Mouse (Mus musculus) lung, adult 2 months (tissue): Measurements from ENCODE around the gene N4bp1. TPM values are rescaled to one million over a fixed set of nuclear protein-coding genes. Genes with fewer than 3 reads are reported as not detected.

ENCODE experiments used
- DNase-seq: peaks from one replicate; pipeline ENCODE4 v3.0.0; 2022
- H3K4me1 ChIP-seq: fragments of 200-500 bp; 2 replicates; pipeline ENCODE4 v1.6.1; 2011; ENCODE audit warnings: low read length; ENCODE audit not compliant: control insufficient read depth, insufficient read depth
- H3K4me3 ChIP-seq: fragments of 200-500 bp; replicated peaks from 2 replicates; pipeline ENCODE3; 2011; ENCODE audit warnings: low read depth, mild to moderate bottlenecking, control low read depth, low read length; ENCODE audit errors: extremely low read depth
- CTCF ChIP-seq: fragments of 200-500 bp; IDR thresholded peaks from 2 replicates; pipeline ENCODE4 v1.5.1; 2011; ENCODE audit warnings: mild to moderate bottlenecking, low read length, control low read depth; ENCODE audit not compliant: insufficient read depth
- POLR2A ChIP-seq: fragments of 200-500 bp; IDR thresholded peaks from 2 replicates; pipeline ENCODE4 v1.6.1; 2011; ENCODE audit warnings: low read depth, mild to moderate bottlenecking, control low read depth, low read length, borderline replicate concordance; ENCODE audit errors: extremely low read depth
- WGBS: fragments of 180-500 bp; shearing (Covaris S2); methylation state at CpG from one replicate; pipeline ENCODE4 v1.1.7; 2018; 5-methylcytosine and 5-hydroxymethylcytosine counted together
- polyA plus RNA-seq: library from polyadenylated mRNA; depleted of rRNA; stranded (reverse); fragments of >200 nt; gene quantifications from 2 replicates; pipeline ENCODE4 v1.2.3, GENCODE M21; 2012

The N4bp1 gene
- polyA plus RNA-seq, 1 experiment = 18.9 TPM

- TF ChIP-seq CTCF = no peak
- no peak for TF ChIP-seq POLR2A
- Histone ChIP-seq H3K4me3 (no peak overlapping the region), H3K4me1 (peaks cover 16% of the 10 kb centered on the region)
- no peak for DNase-seq
- 50% methylated on average over 11 of the region's 11 CpGs for WGBS
These were observed 2.2 kb downstream of the N4bp1 start for GRCm38 (mm10) chr8:86882568-86883478.

- Histone ChIP-seq H3K4me1 (peaks cover 21% of the 10 kb centered on the region), H3K4me3 (no peak overlapping the region)
- 78% methylated on average over 9 of the region's 9 CpGs for WGBS
- TF ChIP-seq CTCF (no peak), POLR2A (no peak)
- no peak for DNase-seq
These were observed 3.1 kb downstream of the N4bp1 start for GRCm38 (mm10) chr8:86881951-86882350.

- WGBS = 46% methylated on average over 11 of the region's 11 CpGs
- TF ChIP-seq POLR2A (no peak), CTCF (no peak)
- Histone ChIP-seq H3K4me1 (peaks cover 25% of the 10 kb centered on the region), H3K4me3 (no peak overlapping the region)
- no peak for DNase-seq
These were observed 3.9 kb downstream of the N4bp1 start for GRCm38 (mm10) chr8:86881068-86881609.

GRCm38 (mm10) chr8:86876831-86877230, 8.2 kb downstream of the N4bp1 start:
- WGBS = 64% methylated on average over 2 of the region's 2 CpGs
- TF ChIP-seq CTCF (no peak), POLR2A (no peak)
- Histone ChIP-seq H3K4me1 (peaks cover 35% of the 10 kb centered on the region), H3K4me3 (no peak overlapping the region)
- no peak for DNase-seq

GRCm38 (mm10) chr8:86874055-86874454, 11.0 kb downstream of the N4bp1 start:
- no peak overlapping the region for H3K4me3 ChIP-seq
- no peak for DNase-seq
- H3K4me1 ChIP-seq = peaks cover 38% of the 10 kb centered on the region
- WGBS = 87% methylated on average over 2 of the region's 2 CpGs
- TF ChIP-seq POLR2A (no peak), CTCF (no peak)

- no peak for DNase-seq
- 13% methylated on average over 2 of the region's 2 CpGs for WGBS
- no peak for TF ChIP-seq CTCF
- no peak for TF ChIP-seq POLR2A
- H3K4me3 ChIP-seq = no peak overlapping the region
- peaks cover 36% of the 10 kb centered on the region for H3K4me1 ChIP-seq
These were observed 11.9 kb downstream of the N4bp1 start for GRCm38 (mm10) chr8:86873151-86873550.

GRCm38 (mm10) chr8:86872097-86872815, 12.8 kb downstream of the N4bp1 start:
- WGBS = 76% methylated on average over 11 of the region's 11 CpGs
- no peak overlapping the region for H3K4me3 ChIP-seq
- no peak for DNase-seq
- H3K4me1 ChIP-seq = peaks cover 36% of the 10 kb centered on the region
- TF ChIP-seq POLR2A (no peak), CTCF (no peak)

GRCm38 (mm10) chr8:86871421-86871820, 13.6 kb downstream of the N4bp1 start:
- H3K4me3 ChIP-seq = no peak overlapping the region
- peaks cover 31% of the 10 kb centered on the region for H3K4me1 ChIP-seq
- TF ChIP-seq POLR2A = no peak
- no peak for TF ChIP-seq CTCF
- DNase-seq = no peak
- WGBS = 86% methylated on average over 2 of the region's 2 CpGs

- TF ChIP-seq CTCF = no peak
- no peak for DNase-seq
- Histone ChIP-seq H3K4me3 (no peak overlapping the region), H3K4me1 (peaks cover 31% of the 10 kb centered on the region)
- WGBS = 27% methylated on average over 2 of the region's 2 CpGs
These were observed 14.3 kb downstream of the N4bp1 start for GRCm38 (mm10) chr8:86870771-86871170.
